Mouse (Mus musculus) lung, postnatal 4 days (tissue): ENCODE results near the gene Ppp1ca.

Experiments
- DNase-seq, 2 experiments: peaks; one replicate each; pipeline ENCODE4 v3.0.0; 2021

Gene Ppp1ca

GRCm38 (mm10) chr19:4155223-4156072 lies 36.4 kb upstream of the Ppp1ca start:
- no peak for DNase-seq

GRCm38 (mm10) chr19:4156073-4156579 lies 35.7 kb upstream of the Ppp1ca start:
- DNase-seq, result no peak

GRCm38 (mm10) chr19:4156771-4157170 lies 35.1 kb upstream of the Ppp1ca start:
- no peak for DNase-seq

GRCm38 (mm10) chr19:4159049-4159448 lies 32.8 kb upstream of the Ppp1ca start:
- DNase-seq, result no peak

- peak; percentile 96 to 97 for DNase-seq
Measured at GRCm38 (mm10) chr19:4162646-4163542, 29.0 kb upstream of the Ppp1ca start, which contains the start of gene Rps6kb2. TSS of gene Rps6kb2 (minus strand) at chr19:4163354.

GRCm38 (mm10) chr19:4163543-4163887 lies 28.4 kb upstream of the Ppp1ca start:
- no peak for DNase-seq

- DNase-seq, result no peak
Measured at GRCm38 (mm10) chr19:4164100-4164499, 27.8 kb upstream of the Ppp1ca start.

GRCm38 (mm10) chr19:4164721-4165120 lies 27.1 kb upstream of the Ppp1ca start:
- DNase-seq, result no peak

GRCm38 (mm10) chr19:4166678-4167476 lies 25.0 kb upstream of the Ppp1ca start:
- DNase-seq, result no peak

GRCm38 (mm10) chr19:4169378-4169784 lies 22.5 kb upstream of the Ppp1ca start:
- DNase-seq, result peak; percentile 100

- DNase-seq, result no peak
Measured at GRCm38 (mm10) chr19:4169810-4170209, 22.1 kb upstream of the Ppp1ca start.

- no peak for DNase-seq
Measured at GRCm38 (mm10) chr19:4170723-4171392, 21.0 kb upstream of the Ppp1ca start.

GRCm38 (mm10) chr19:4171393-4172290 lies 20.2 kb upstream of the Ppp1ca start:
- DNase-seq, result peak; percentile 51 to 81

GRCm38 (mm10) chr19:4172925-4173324 lies 18.9 kb upstream of the Ppp1ca start:
- no peak for DNase-seq

GRCm38 (mm10) chr19:4175368-4175947 lies 16.4 kb upstream of the Ppp1ca start, which contains the start of gene Carns1:
TSS of gene Carns1 (minus strand) at chr19:4175479.
- peak; percentile 52 to 64 for DNase-seq

- DNase-seq, result no peak
Measured at GRCm38 (mm10) chr19:4180411-4180810, 11.5 kb upstream of the Ppp1ca start.

GRCm38 (mm10) chr19:4181892-4182291 lies 10.0 kb upstream of the Ppp1ca start:
- peak; percentile 75 to 77 for DNase-seq

- no peak for DNase-seq
Measured at GRCm38 (mm10) chr19:4183689-4184088, 8.2 kb upstream of the Ppp1ca start.

- peak; percentile 44 to 55 for DNase-seq
Measured at GRCm38 (mm10) chr19:4184976-4185975, 6.6 kb upstream of the Ppp1ca start.
